Mouse (Mus musculus): Measurements from ENCODE around the gene Kcnip3. TPM values are rescaled to one million over a fixed set of nuclear protein-coding genes. Genes with fewer than 3 reads are reported as not detected.

Gene Kcnip3
- total and polyA plus RNA-seq, 3 experiments: 0.22 TPM; not detected in 2

GRCm38 (mm10) chr2:127506131-127506632, 15.7 kb downstream of the Kcnip3 start:
- DNase-seq (ENCODE audit: low read depth, low spot score): no peak
- no peaks in the 10 kb centered on the region for H3K4me1 ChIP-seq (ENCODE audit: control insufficient read depth in 1 of 2, insufficient read depth in 2 of 2, low read length in 2 of 2)

GRCm38 (mm10) chr2:127505196-127505595, 16.7 kb downstream of the Kcnip3 start:
- no peak overlapping the region for H3K27ac ChIP-seq (ENCODE audit: control insufficient read depth, low read depth, low read length)
- no peaks in the 10 kb centered on the region for H3K79me2 ChIP-seq (ENCODE audit: control insufficient read depth, insufficient read depth, low read length, poor library complexity)
- no peaks in the 10 kb centered on the region for H3K36me3 ChIP-seq (ENCODE audit: control insufficient read depth in 1 of 2, insufficient read depth in 2 of 2, low read length in 2 of 2)
- H3K27me3 ChIP-seq (ENCODE audit: control insufficient read depth in 1 of 2, insufficient read depth in 2 of 2, low read length in 2 of 2): peaks cover 0 to 7% of the 10 kb centered on the region in 2 experiments; a peak in 2 of 4 replicates
- no peak overlapping the region for H3K9ac ChIP-seq (ENCODE audit: control insufficient read depth, low read depth, low read length, poor library complexity, severe bottlenecking)
- DNase-seq (ENCODE audit: low read depth, low spot score): no peak
- H3K9me3 ChIP-seq (replicated peaks; ENCODE audit: insufficient read depth, low read length): no peaks in the 10 kb centered on the region
- TF ChIP-seq POLR2AphosphoS2 (IDR thresholded peaks at IDR 0.05; ENCODE audit: low read length) (no peak), ZNF384 (IDR thresholded peaks at IDR 0.05; ENCODE audit: low read depth, low read length) (no peak)
- no peaks in the 10 kb centered on the region for H3K4me1 ChIP-seq (ENCODE audit: control insufficient read depth in 1 of 2, insufficient read depth in 2 of 2, low read length in 2 of 2)
- no peak overlapping the region for H3K4me3 ChIP-seq (ENCODE audit: control insufficient read depth in 1 of 2, insufficient read depth in 1 of 2, low read depth in 2 of 2, low read length in 2 of 2)

More at GRCm38 (mm10) chr2:127506131-127506632, 15.7 kb downstream of the Kcnip3 start:
- TF ChIP-seq GATA1 (IDR thresholded peaks at IDR 0.05; ENCODE audit: low read depth, low read length) (no peak), POLR2AphosphoS5 (IDR thresholded peaks at IDR 0.05; ENCODE audit: borderline replicate concordance, low read depth, low read length) (no peak), USF1 (IDR thresholded peaks at IDR 0.05; ENCODE audit: low read depth, low read length) (no peak), NELFE (IDR thresholded peaks at IDR 0.05; ENCODE audit: low read depth, low read length) (no peak), ELF1 (IDR thresholded peaks at IDR 0.05; ENCODE audit: low read depth, low read length) (no peak), HCFC1 (IDR thresholded peaks at IDR 0.05; ENCODE audit: low read depth, low read length) (no peak), SMC3 (IDR thresholded peaks at IDR 0.05; ENCODE audit: low read depth, low read length) (no peak), ZKSCAN1 (IDR thresholded peaks at IDR 0.05; ENCODE audit: low read depth, low read length) (no peak)
- Histone ChIP-seq H3K9me3 (replicated peaks; ENCODE audit: insufficient read depth, low read length) (no peaks in the 10 kb centered on the region), H3K27me3 (ENCODE audit: control insufficient read depth in 1 of 2, insufficient read depth in 2 of 2, low read length in 2 of 2) (peaks cover 0 to 6% of the 10 kb centered on the region in 2 experiments; a peak in 2 of 4 replicates), H3K27ac (ENCODE audit: control insufficient read depth, low read depth, low read length) (no peak overlapping the region), H3K36me3 (ENCODE audit: control insufficient read depth in 1 of 2, insufficient read depth in 2 of 2, low read length in 2 of 2) (no peaks in the 10 kb centered on the region), H3K9ac (ENCODE audit: control insufficient read depth, low read depth, low read length, poor library complexity, severe bottlenecking) (no peak overlapping the region), H3K4me3 (ENCODE audit: control insufficient read depth in 1 of 2, insufficient read depth in 1 of 2, low read depth in 2 of 2, low read length in 2 of 2) (no peak overlapping the region), H3K79me2 (ENCODE audit: control insufficient read depth, insufficient read depth, low read length, poor library complexity) (no peaks in the 10 kb centered on the region)

GRCm38 (mm10) chr2:127503751-127504549, 17.9 kb downstream of the Kcnip3 start:
- H3K79me2 ChIP-seq (ENCODE audit: control insufficient read depth, insufficient read depth, low read length, poor library complexity): no peaks in the 10 kb centered on the region
- DNase-seq (ENCODE audit: low read depth, low spot score): no peak
- no peaks in the 10 kb centered on the region for H3K9me3 ChIP-seq (replicated peaks; ENCODE audit: insufficient read depth, low read length)
- TF ChIP-seq POLR2A (IDR thresholded peaks at IDR 0.05; ENCODE audit: control insufficient read depth in 1 of 2, insufficient read depth in 1 of 2, low read depth in 1 of 2, low read length in 2 of 2, poor library complexity in 1 of 2) (no peak), NRF1 (IDR thresholded peaks at IDR 0.05; ENCODE audit: insufficient read depth, low read depth, low read length, poor library complexity, severe bottlenecking) (no peak), KAT2A (conservative IDR thresholded peaks at IDR 0.05; ENCODE audit: low read depth, low read length) (no peak), POLR2AphosphoS2 (IDR thresholded peaks at IDR 0.05; ENCODE audit: low read length) (no peak), ZKSCAN1 (IDR thresholded peaks at IDR 0.05; ENCODE audit: low read depth, low read length) (no peak), EP300 (IDR thresholded peaks at IDR 0.05; ENCODE audit: low read depth in 1 of 2, low read length in 2 of 2) (no peak), TCF12 (IDR thresholded peaks at IDR 0.05; ENCODE audit: low read depth, low read length) (no peak), NELFE (IDR thresholded peaks at IDR 0.05; ENCODE audit: low read depth, low read length) (no peak), E2F4 (IDR thresholded peaks at IDR 0.05; ENCODE audit: borderline replicate concordance, low read depth, low read length) (no peak), USF1 (IDR thresholded peaks at IDR 0.05; ENCODE audit: low read depth, low read length) (no peak)
- H3K9ac ChIP-seq (ENCODE audit: control insufficient read depth, low read depth, low read length, poor library complexity, severe bottlenecking): no peak overlapping the region
- no peaks in the 10 kb centered on the region for H3K4me1 ChIP-seq (ENCODE audit: control insufficient read depth in 1 of 2, insufficient read depth in 2 of 2, low read length in 2 of 2)
- H3K36me3 ChIP-seq (ENCODE audit: control insufficient read depth in 1 of 2, insufficient read depth in 2 of 2, low read length in 2 of 2): no peaks in the 10 kb centered on the region
- no peak overlapping the region for H3K4me3 ChIP-seq (ENCODE audit: control insufficient read depth in 1 of 2, insufficient read depth in 1 of 2, low read depth in 2 of 2, low read length in 2 of 2)
- peaks cover 4 to 12% of the 10 kb centered on the region in 2 experiments; a peak in 3 of 4 replicates for H3K27me3 ChIP-seq (ENCODE audit: control insufficient read depth in 1 of 2, insufficient read depth in 2 of 2, low read length in 2 of 2)
- H3K27ac ChIP-seq (ENCODE audit: control insufficient read depth, low read depth, low read length): no peak overlapping the region

Measured in MEL (cell line).